Mouse (Mus musculus): ENCODE results near the gene Serpinh1.

GRCm38 (mm10) chr7:99313253-99313652 is 39.8 kb downstream of the Serpinh1 start:
- TF ChIP-seq GATA1 (IDR thresholded peaks at IDR 0.05; ENCODE audit: borderline replicate concordance, low read length) (no peak), FLI1 (IDR thresholded peaks at IDR 0.05; ENCODE audit: low read length) (no peak)

All from megakaryocyte, embryonic 14.5 days (primary cell).